Mouse (Mus musculus) embryo, embryonic 10 days (tissue): ENCODE results near the gene Ero1l.

Source experiments
- DNase-seq: peaks from one replicate; pipeline ENCODE4 v3.0.0-alpha.2; 2015; ENCODE audit warnings: low spot score

Ero1l gene

DNA sequence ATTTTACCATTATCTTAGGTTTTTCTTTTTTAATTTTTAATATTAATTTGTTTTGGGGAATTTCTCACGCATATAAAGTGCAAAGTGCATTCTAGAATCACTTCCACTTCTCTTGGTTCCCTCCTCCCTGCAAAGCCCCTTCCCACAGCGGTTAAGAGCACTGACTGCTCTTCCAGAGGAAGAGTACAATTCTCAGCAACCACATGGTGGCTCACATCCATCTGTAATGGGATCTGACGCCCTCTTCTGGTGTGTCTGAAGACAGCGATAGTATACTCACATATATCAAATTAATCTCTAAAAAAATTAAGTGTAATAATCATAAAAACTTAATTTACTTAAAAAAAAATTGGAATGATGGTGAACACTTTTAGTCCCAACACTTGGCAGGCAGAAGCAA, 14.2 kb downstream of the Ero1l start:
- DNase-seq: no peak

GRCm38 (mm10) chr14:45303939-45304338, 14.6 kb downstream of the Ero1l start:
- DNase-seq: no peak

- DNase-seq: no peak
Measured at GRCm38 (mm10) chr14:45291608-45292007, 27.0 kb downstream of the Ero1l start.

GRCm38 (mm10) chr14:45282066-45282465, 36.5 kb downstream of the Ero1l start:
- DNase-seq: no peak

DNA sequence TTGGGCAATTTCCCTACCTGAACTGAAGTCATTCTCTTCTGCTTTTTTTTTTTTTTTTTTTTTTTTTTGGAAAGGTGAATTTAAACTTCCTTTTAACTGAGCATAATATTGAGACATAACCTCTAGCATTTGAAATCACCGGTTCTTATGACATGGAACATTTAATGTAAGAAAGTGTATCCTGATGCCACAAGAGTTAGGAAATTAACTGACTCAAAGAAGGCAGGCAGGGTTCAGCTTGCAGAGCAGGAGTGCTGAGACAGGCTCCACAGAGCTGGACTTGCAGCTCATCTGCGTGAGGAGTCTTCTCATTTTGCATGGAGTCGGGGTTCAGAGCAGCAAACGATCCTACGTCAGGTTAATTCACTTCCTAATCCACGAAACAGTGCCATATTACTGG, 42.8 kb downstream of the Ero1l start:
- DNase-seq: no peak

- no peak for DNase-seq
Measured at GRCm38 (mm10) chr14:45263831-45264592, 54.6 kb downstream of the Ero1l start.

GRCm38 (mm10) chr14:45251548-45252076, 67.0 kb downstream of the Ero1l start:
- DNase-seq: no peak

- DNase-seq: no peak
Measured at GRCm38 (mm10) chr14:45241613-45242012, 77.0 kb downstream of the Ero1l start.

- no peak for DNase-seq
Measured at GRCm38 (mm10) chr14:45239042-45239441, 79.5 kb downstream of the Ero1l start.
